Mouse (Mus musculus): ENCODE measurements around the gene Fam161a. TPM values are rescaled to one million over a fixed set of nuclear protein-coding genes. Genes with fewer than 3 reads are reported as not detected.

Gene Fam161a
- polyA plus RNA-seq, 1 experiment from 2014 or later: 3.6 TPM

- ATAC-seq (ENCODE audit: insufficient number of reproducible peaks, insufficient read depth, low FRiP score, low TSS enrichment, low read depth): no peak
- peaks cover 10% of the 10 kb centered on the region for H3K4me1 ChIP-seq
- 86% methylated on average over 2 of the region's 2 CpGs for WGBS
- H3K4me3 ChIP-seq: no peak overlapping the region
- no peaks in the 10 kb centered on the region for H3K27me3 ChIP-seq
- no peaks in the 10 kb centered on the region for H3K9me3 ChIP-seq
- no peak overlapping the region for H3K9ac ChIP-seq
- no peak overlapping the region for H3K27ac ChIP-seq
- H3K4me2 ChIP-seq: no peak overlapping the region
- peaks cover 50% of the 10 kb centered on the region for H3K36me3 ChIP-seq
Observed at GRCm38 (mm10) chr11:22994271-22994670, 13.1 kb upstream of the Fam161a start.

- Histone ChIP-seq H3K4me3 (no peak overlapping the region), H3K36me3 (peaks cover 62% of the 10 kb centered on the region), H3K9ac (no peak overlapping the region), H3K27me3 (no peaks in the 10 kb centered on the region), H3K27ac (no peak overlapping the region), H3K9me3 (no peaks in the 10 kb centered on the region), H3K4me1 (peaks cover 10% of the 10 kb centered on the region), H3K4me2 (no peak overlapping the region)
- 95% methylated on average over 4 of the region's 4 CpGs for WGBS
- no peak for ATAC-seq (ENCODE audit: insufficient number of reproducible peaks, insufficient read depth, low FRiP score, low TSS enrichment, low read depth)
Observed at GRCm38 (mm10) chr11:22995461-22995860, 11.9 kb upstream of the Fam161a start.

- Histone ChIP-seq H3K4me1 (no peaks in the 10 kb centered on the region), H3K27ac (no peak overlapping the region), H3K9ac (no peak overlapping the region), H3K4me3 (no peak overlapping the region), H3K4me2 (no peak overlapping the region), H3K36me3 (peaks cover 82% of the 10 kb centered on the region), H3K9me3 (no peaks in the 10 kb centered on the region), H3K27me3 (no peaks in the 10 kb centered on the region)
- 86% methylated on average over 1 of the region's 1 CpGs for WGBS
- ATAC-seq (ENCODE audit: insufficient number of reproducible peaks, insufficient read depth, low FRiP score, low TSS enrichment, low read depth): no peak
Observed at GRCm38 (mm10) chr11:22998308-22998707, 9.0 kb upstream of the Fam161a start.

- WGBS: 93% methylated on average over 1 of the region's 1 CpGs
- H3K9ac ChIP-seq: no peak overlapping the region
- H3K27me3 ChIP-seq: no peaks in the 10 kb centered on the region
- H3K36me3 ChIP-seq: peaks cover 39% of the 10 kb centered on the region
- H3K4me1 ChIP-seq: no peaks in the 10 kb centered on the region
- no peak for ATAC-seq (ENCODE audit: insufficient number of reproducible peaks, insufficient read depth, low FRiP score, low TSS enrichment, low read depth)
- H3K9me3 ChIP-seq: no peaks in the 10 kb centered on the region
- H3K27ac ChIP-seq: no peak overlapping the region
- no peak overlapping the region for H3K4me2 ChIP-seq
- H3K4me3 ChIP-seq: no peak overlapping the region
Observed at GRCm38 (mm10) chr11:23005276-23005675, 2.1 kb upstream of the Fam161a start.

- Histone ChIP-seq H3K27me3 (no peaks in the 10 kb centered on the region), H3K9me3 (no peaks in the 10 kb centered on the region), H3K27ac (peak overlapping the region; percentile 86), H3K4me2 (peak overlapping the region; percentile 76), H3K36me3 (peaks cover 24% of the 10 kb centered on the region), H3K4me3 (peak overlapping the region; percentile 59), H3K9ac (peak overlapping the region; percentile 81), H3K4me1 (no peaks in the 10 kb centered on the region)
- 6% methylated on average over 6 of the region's 6 CpGs for WGBS
- ATAC-seq (ENCODE audit: insufficient number of reproducible peaks, insufficient read depth, low FRiP score, low TSS enrichment, low read depth): no peak
Observed at GRCm38 (mm10) chr11:23007166-23007480, 208 bp upstream of the Fam161a start.

- Histone ChIP-seq H3K4me3 (peak overlapping the region; percentile 59), H3K27me3 (no peaks in the 10 kb centered on the region), H3K36me3 (peaks cover 16% of the 10 kb centered on the region), H3K27ac (peak overlapping the region; percentile 86), H3K4me1 (no peaks in the 10 kb centered on the region), H3K9me3 (no peaks in the 10 kb centered on the region), H3K4me2 (peak overlapping the region; percentile 76), H3K9ac (peak overlapping the region; percentile 81)
- WGBS: under 1% methylated on average over 40 of the region's 40 CpGs
- ATAC-seq (ENCODE audit: insufficient number of reproducible peaks, insufficient read depth, low FRiP score, low TSS enrichment, low read depth): peak; percentile 90
Observed at GRCm38 (mm10) chr11:23008181-23008823, 971 bp downstream of the Fam161a start.

GRCm38 (mm10) chr11:23008824-23009200, 1.5 kb downstream of the Fam161a start:
- ATAC-seq (ENCODE audit: insufficient number of reproducible peaks, insufficient read depth, low FRiP score, low TSS enrichment, low read depth): no peak
- peaks cover 11% of the 10 kb centered on the region for H3K36me3 ChIP-seq
- peak overlapping the region; percentile 86; the same call in 1 of the 2 replicates for H3K27ac ChIP-seq
- H3K4me3 ChIP-seq: peak overlapping the region; percentile 59
- 32% methylated on average over 4 of the region's 4 CpGs for WGBS
- no peaks in the 10 kb centered on the region for H3K9me3 ChIP-seq
- no peak overlapping the region for H3K9ac ChIP-seq
- H3K4me1 ChIP-seq: no peaks in the 10 kb centered on the region
- H3K27me3 ChIP-seq: no peaks in the 10 kb centered on the region
- H3K4me2 ChIP-seq: peak overlapping the region; percentile 76

GRCm38 (mm10) chr11:23013096-23013495, 5.8 kb downstream of the Fam161a start:
- Histone ChIP-seq H3K9ac (no peak overlapping the region), H3K4me3 (no peak overlapping the region), H3K4me2 (no peak overlapping the region), H3K27ac (no peak overlapping the region), H3K27me3 (no peaks in the 10 kb centered on the region), H3K36me3 (no peaks in the 10 kb centered on the region), H3K4me1 (no peaks in the 10 kb centered on the region), H3K9me3 (no peaks in the 10 kb centered on the region)
- 75% methylated on average over 1 of the region's 1 CpGs for WGBS
- no peak for ATAC-seq (ENCODE audit: insufficient number of reproducible peaks, insufficient read depth, low FRiP score, low TSS enrichment, low read depth)

- H3K4me3 ChIP-seq: no peak overlapping the region
- ATAC-seq (ENCODE audit: insufficient number of reproducible peaks, insufficient read depth, low FRiP score, low TSS enrichment, low read depth): no peak
- H3K27ac ChIP-seq: no peak overlapping the region
- no peaks in the 10 kb centered on the region for H3K9me3 ChIP-seq
- no peaks in the 10 kb centered on the region for H3K36me3 ChIP-seq
- no peaks in the 10 kb centered on the region for H3K27me3 ChIP-seq
- no peak overlapping the region for H3K9ac ChIP-seq
- 84% methylated on average over 4 of the region's 4 CpGs for WGBS
- no peaks in the 10 kb centered on the region for H3K4me1 ChIP-seq
- no peak overlapping the region for H3K4me2 ChIP-seq
Observed at GRCm38 (mm10) chr11:23013580-23014294, 6.4 kb downstream of the Fam161a start.

GRCm38 (mm10) chr11:23014996-23015395, 7.7 kb downstream of the Fam161a start:
- H3K9ac ChIP-seq: no peak overlapping the region
- no peaks in the 10 kb centered on the region for H3K36me3 ChIP-seq
- H3K4me1 ChIP-seq: no peaks in the 10 kb centered on the region
- whole genome bisulfite sequencing: 75% methylated on average over 6 of the region's 6 CpGs
- no peak overlapping the region for H3K27ac ChIP-seq
- no peak overlapping the region for H3K4me3 ChIP-seq
- ATAC-seq (ENCODE audit: insufficient number of reproducible peaks, insufficient read depth, low FRiP score, low TSS enrichment, low read depth): no peak
- H3K4me2 ChIP-seq: no peak overlapping the region
- no peaks in the 10 kb centered on the region for H3K27me3 ChIP-seq
- no peaks in the 10 kb centered on the region for H3K9me3 ChIP-seq

GRCm38 (mm10) chr11:23017943-23018342, 10.6 kb downstream of the Fam161a start:
- H3K4me2 ChIP-seq: no peak overlapping the region
- no peaks in the 10 kb centered on the region for H3K9me3 ChIP-seq
- no peak overlapping the region for H3K9ac ChIP-seq
- no peaks in the 10 kb centered on the region for H3K4me1 ChIP-seq
- H3K4me3 ChIP-seq: no peak overlapping the region
- no peaks in the 10 kb centered on the region for H3K27me3 ChIP-seq
- no peaks in the 10 kb centered on the region for H3K36me3 ChIP-seq
- 91% methylated on average over 4 of the region's 4 CpGs for WGBS
- no peak for ATAC-seq (ENCODE audit: insufficient number of reproducible peaks, insufficient read depth, low FRiP score, low TSS enrichment, low read depth)
- no peak overlapping the region for H3K27ac ChIP-seq

- Histone ChIP-seq H3K36me3 (no peaks in the 10 kb centered on the region), H3K27me3 (no peaks in the 10 kb centered on the region), H3K4me3 (no peak overlapping the region), H3K9me3 (no peaks in the 10 kb centered on the region), H3K4me2 (no peak overlapping the region), H3K27ac (no peak overlapping the region), H3K4me1 (no peaks in the 10 kb centered on the region), H3K9ac (0 out of 2 replicates have a peak overlapping the region, but pooled peaks have one; percentile 32)
- 55% methylated on average over 24 of the region's 24 CpGs for WGBS
- no peak for ATAC-seq (ENCODE audit: insufficient number of reproducible peaks, insufficient read depth, low FRiP score, low TSS enrichment, low read depth)
Observed at GRCm38 (mm10) chr11:23020116-23020770, 12.9 kb downstream of the Fam161a start.
